Mouse (Mus musculus): ENCODE results near the gene Rad51d. TPM values are rescaled to one million over a fixed set of nuclear protein-coding genes. Genes with fewer than 3 reads are reported as not detected.
"Not testable (repeated sequence)": the region's sequence is repeated elsewhere in the genome, so short reads cannot be mapped to it uniquely, and the experiment has no call there.

The Rad51d gene
- polyA plus RNA-seq, 1 experiment from 2014 or later: 11.7 TPM

DNA sequence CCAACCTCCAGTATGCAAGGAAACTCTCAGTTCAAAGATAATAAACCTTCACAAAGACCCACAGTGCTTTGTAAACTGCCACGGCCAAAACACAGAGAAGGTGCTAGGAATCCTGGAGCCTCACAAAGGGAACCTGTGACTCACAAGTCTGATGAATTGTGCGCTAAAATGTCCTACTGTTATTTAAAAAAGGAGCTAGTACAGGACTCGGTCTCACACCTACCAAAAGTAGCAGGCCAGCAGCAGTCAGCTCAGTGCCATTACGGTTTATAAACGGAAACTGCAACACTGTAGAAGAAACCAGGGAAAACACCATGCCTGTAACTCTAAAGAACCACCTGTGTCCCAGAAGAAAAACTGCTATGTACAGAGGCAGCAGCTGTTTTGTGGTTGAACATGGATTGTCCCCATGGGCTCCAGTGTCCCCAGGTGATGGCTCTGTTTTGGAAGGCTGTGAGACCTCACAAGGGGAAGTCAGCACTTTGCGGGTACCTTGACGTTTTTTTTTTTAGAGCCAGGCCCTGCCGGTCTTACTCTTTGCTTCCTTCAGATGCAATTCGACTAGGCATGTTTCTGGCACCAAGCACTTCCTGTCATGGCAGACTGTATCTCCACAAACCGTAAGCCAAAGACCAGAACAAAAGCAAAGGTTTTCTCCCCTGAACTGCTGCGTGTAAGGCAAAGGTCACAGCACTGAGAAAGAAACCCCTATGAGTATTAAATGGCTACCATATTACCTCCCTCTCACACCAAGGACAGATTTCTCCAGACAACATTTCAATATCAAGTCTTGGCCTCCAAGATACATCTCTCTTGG lies 54.6 kb downstream of the Rad51d start:
- no peaks in the 10 kb centered on the region for H3K27me3 ChIP-seq (ENCODE audit: insufficient read depth, low read length)
- DNase-seq (ENCODE audit: low spot score): no peak

GRCm38 (mm10) chr11:82834359-82834758 lies 56.1 kb downstream of the Rad51d start:
- H3K36me3 ChIP-seq (ENCODE audit: insufficient read depth, low read length); H3K27ac ChIP-seq; H3K4me2 ChIP-seq (ENCODE audit: low read length); ATAC-seq (replicated peaks; ENCODE audit: low FRiP score, low read depth); DNase-seq (ENCODE audit: low spot score); H3K9ac ChIP-seq (ENCODE audit: low read depth, low read length); H3K9me3 ChIP-seq (replicated peaks; ENCODE audit: low read length); H3K27me3 ChIP-seq (ENCODE audit: insufficient read depth, low read length); H3K4me3 ChIP-seq (replicated peaks; ENCODE audit: low read depth, low read length): not testable (repeated sequence)
- peaks cover 21% of the 10 kb centered on the region for H3K4me1 ChIP-seq (replicated peaks; ENCODE audit: insufficient read depth, low read length)
- 90% methylated on average over 7 of the region's 7 CpGs for WGBS

More for the DNA sequence above, 54.6 kb downstream of the Rad51d start:
- no peak for TF ChIP-seq CTCF (IDR thresholded peaks at IDR 0.05; ENCODE audit: low read depth)
- Histone ChIP-seq H3K4me2 (ENCODE audit: low read length) (no peak overlapping the region), H3K4me1 (replicated peaks; ENCODE audit: insufficient read depth, low read length) (peaks cover 19% of the 10 kb centered on the region), H3K36me3 (ENCODE audit: insufficient read depth, low read length) (no peaks in the 10 kb centered on the region), H3K9me3 (replicated peaks; ENCODE audit: low read length) (no peaks in the 10 kb centered on the region), H3K4me3 (replicated peaks; ENCODE audit: low read depth, low read length) (no peak overlapping the region), H3K9ac (ENCODE audit: low read depth, low read length) (no peak overlapping the region), H3K27ac (peak overlapping the region; percentile 20; the same call in 1 of the 2 replicates)
- no peak for ATAC-seq (replicated peaks; ENCODE audit: low FRiP score, low read depth)
- 69% methylated on average over 11 of the region's 11 CpGs for WGBS

GRCm38 (mm10) chr11:82833929-82834328 lies 56.5 kb downstream of the Rad51d start:
- Histone ChIP-seq H3K27ac (no peak overlapping the region), H3K36me3 (ENCODE audit: insufficient read depth, low read length) (no peaks in the 10 kb centered on the region)
- no peak for TF ChIP-seq CTCF (IDR thresholded peaks at IDR 0.05; ENCODE audit: low read depth)

GRCm38 (mm10) chr11:82832402-82832801 lies 58.0 kb downstream of the Rad51d start:
- H3K4me1 ChIP-seq (replicated peaks; ENCODE audit: insufficient read depth, low read length): peaks cover 14% of the 10 kb centered on the region
- not testable (repeated sequence) for DNase-seq (ENCODE audit: low spot score)

More at GRCm38 (mm10) chr11:82833929-82834328, 56.5 kb downstream of the Rad51d start:
- no peak overlapping the region for H3K9ac ChIP-seq (ENCODE audit: low read depth, low read length)
- no peak overlapping the region for H3K4me3 ChIP-seq (replicated peaks; ENCODE audit: low read depth, low read length)
- WGBS: 80% methylated on average over 8 of the region's 8 CpGs
- ATAC-seq (replicated peaks; ENCODE audit: low FRiP score, low read depth) (no peak), DNase-seq (ENCODE audit: low spot score) (no peak)
- no peaks in the 10 kb centered on the region for H3K9me3 ChIP-seq (replicated peaks; ENCODE audit: low read length)
- H3K4me1 ChIP-seq (replicated peaks; ENCODE audit: insufficient read depth, low read length): peaks cover 21% of the 10 kb centered on the region
- no peaks in the 10 kb centered on the region for H3K27me3 ChIP-seq (ENCODE audit: insufficient read depth, low read length)
- no peak overlapping the region for H3K4me2 ChIP-seq (ENCODE audit: low read length)

DNA sequence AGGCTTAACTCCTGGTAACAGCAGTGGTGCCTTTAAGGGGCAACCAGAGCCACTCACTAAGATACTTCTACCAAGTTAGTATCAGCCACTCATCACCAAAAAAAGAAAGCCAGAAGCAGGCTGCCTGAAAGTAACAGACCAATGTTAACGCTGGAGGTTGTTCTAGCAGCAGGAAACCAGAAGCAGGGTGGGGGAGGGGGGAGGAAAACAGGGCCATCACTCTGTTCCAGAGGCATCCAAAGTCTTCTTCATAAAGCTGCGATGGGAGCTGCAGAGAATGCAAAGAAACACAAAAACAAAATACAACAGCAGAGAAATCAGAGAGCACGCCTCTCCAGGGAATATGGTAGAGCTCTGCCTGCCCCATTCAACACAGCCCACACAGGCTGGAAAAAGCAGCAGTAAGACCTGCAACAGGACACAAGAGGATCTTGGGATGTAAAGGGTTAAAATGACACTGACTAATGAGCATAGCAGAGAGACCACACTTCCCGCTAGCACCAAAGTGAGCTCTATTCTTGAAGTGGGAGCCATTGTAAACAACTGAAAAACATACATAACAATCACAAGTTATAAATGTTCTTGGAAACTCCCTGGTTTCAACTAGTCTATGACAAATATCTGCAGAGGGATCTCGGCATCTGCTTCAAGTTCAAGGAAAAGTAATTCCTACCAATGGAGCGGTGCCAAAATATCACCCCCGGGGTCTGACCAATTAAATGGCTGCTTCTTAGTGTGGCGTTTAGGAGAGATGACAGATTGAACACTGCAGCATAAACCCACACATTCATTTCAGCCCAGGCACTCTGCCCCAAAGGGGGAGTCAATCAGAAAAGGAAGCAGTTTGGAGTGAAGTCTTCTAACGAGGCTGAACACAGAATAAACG lies 59.2 kb downstream of the Rad51d start:
- Histone ChIP-seq H3K36me3 (ENCODE audit: insufficient read depth, low read length) (no peaks in the 10 kb centered on the region), H3K9ac (ENCODE audit: low read depth, low read length) (no peak overlapping the region; the same call in 1 of the 2 replicates), H3K27me3 (ENCODE audit: insufficient read depth, low read length) (no peaks in the 10 kb centered on the region), H3K9me3 (replicated peaks; ENCODE audit: low read length) (no peaks in the 10 kb centered on the region), H3K4me3 (replicated peaks; ENCODE audit: low read depth, low read length) (no peak overlapping the region), H3K4me2 (ENCODE audit: low read length) (peak overlapping the region; percentile 28), H3K27ac (peak overlapping the region; percentile 19; the same call in 1 of the 2 replicates), H3K4me1 (replicated peaks; ENCODE audit: insufficient read depth, low read length) (peaks cover 14% of the 10 kb centered on the region)
- ATAC-seq (replicated peaks; ENCODE audit: low FRiP score, low read depth) (no peak), DNase-seq (ENCODE audit: low spot score) (peak; percentile 65)
- TF ChIP-seq CTCF (IDR thresholded peaks at IDR 0.05; ENCODE audit: low read depth): no peak
- 16% methylated on average over 10 of the region's 10 CpGs for WGBS

More at GRCm38 (mm10) chr11:82832402-82832801, 58.0 kb downstream of the Rad51d start:
- not testable (repeated sequence) for H3K27ac ChIP-seq; H3K36me3 ChIP-seq (ENCODE audit: insufficient read depth, low read length); H3K4me2 ChIP-seq (ENCODE audit: low read length); H3K9ac ChIP-seq (ENCODE audit: low read depth, low read length); H3K27me3 ChIP-seq (ENCODE audit: insufficient read depth, low read length); H3K9me3 ChIP-seq (replicated peaks; ENCODE audit: low read length); H3K4me3 ChIP-seq (replicated peaks; ENCODE audit: low read depth, low read length); ATAC-seq (replicated peaks; ENCODE audit: low FRiP score, low read depth)
- 71% methylated on average over 10 of the region's 10 CpGs for WGBS

DNA sequence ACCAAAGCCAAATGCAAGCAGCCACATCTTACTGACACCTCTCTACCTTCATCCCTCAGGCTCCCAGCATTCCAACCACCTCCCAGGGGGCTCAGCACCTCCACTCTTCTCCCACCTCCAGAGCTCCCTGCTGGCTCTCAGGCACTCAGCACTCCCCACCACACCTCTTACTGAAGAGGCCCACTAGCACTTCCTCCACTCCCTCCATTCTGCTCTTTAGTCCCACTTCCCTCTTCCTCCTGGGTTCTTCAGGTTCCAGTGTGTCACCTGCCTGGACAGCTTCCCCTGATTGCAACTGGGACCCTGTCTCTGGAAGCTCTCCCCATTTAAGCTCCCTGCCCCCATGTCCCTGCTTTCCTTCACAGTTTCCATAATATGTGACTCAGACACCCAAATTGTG lies 63.6 kb downstream of the Rad51d start:
- no peak overlapping the region for H3K4me3 ChIP-seq (replicated peaks; ENCODE audit: low read depth, low read length)
- ATAC-seq (replicated peaks; ENCODE audit: low FRiP score, low read depth): no peak

More for the DNA sequence above, 63.6 kb downstream of the Rad51d start:
- DNase-seq (ENCODE audit: low spot score): no peak
- Histone ChIP-seq H3K9me3 (replicated peaks; ENCODE audit: low read length) (no peaks in the 10 kb centered on the region), H3K9ac (ENCODE audit: low read depth, low read length) (no peak overlapping the region), H3K27ac (no peak overlapping the region), H3K4me2 (ENCODE audit: low read length) (no peak overlapping the region), H3K36me3 (ENCODE audit: insufficient read depth, low read length) (no peaks in the 10 kb centered on the region), H3K27me3 (ENCODE audit: insufficient read depth, low read length) (no peaks in the 10 kb centered on the region), H3K4me1 (replicated peaks; ENCODE audit: insufficient read depth, low read length) (peaks cover 18% of the 10 kb centered on the region)
- no peak for TF ChIP-seq CTCF (IDR thresholded peaks at IDR 0.05; ENCODE audit: low read depth)

Other genes starting within 250 kb of the Rad51d start
- 0.42 and 0.46 TPM in 2 replicates for gene Cct6b, start 126.3 kb downstream of the Rad51d start, polyA plus RNA-seq (2015; fragmentation: Nextera tagmentation; extraction: Ambion mirVana)
- 35.6 and 38.1 TPM in 2 replicates for gene Zfp830, start 126.3 kb downstream of the Rad51d start, polyA plus RNA-seq (2015; fragmentation: Nextera tagmentation; extraction: Ambion mirVana)
- gene Lig3, start 109.5 kb downstream of the Rad51d start, polyA plus RNA-seq (2015; fragmentation: Nextera tagmentation; extraction: Ambion mirVana): 23.0 and 23.9 TPM in 2 replicates
- gene Rffl, start 19.4 kb downstream of the Rad51d start, polyA plus RNA-seq (2015; fragmentation: Nextera tagmentation; extraction: Ambion mirVana): 21.7 and 23.3 TPM in 2 replicates
- 0.55 and 0.60 TPM in 2 replicates for gene Fndc8, start 1.5 kb upstream of the Rad51d start, polyA plus RNA-seq (2015; fragmentation: Nextera tagmentation; extraction: Ambion mirVana)
- gene Nle1, start 17.8 kb upstream of the Rad51d start, polyA plus RNA-seq (2015; fragmentation: Nextera tagmentation; extraction: Ambion mirVana): 23.7 and 24.0 TPM in 2 replicates
- gene Unc45b, start 19.9 kb upstream of the Rad51d start, polyA plus RNA-seq (2015; fragmentation: Nextera tagmentation; extraction: Ambion mirVana): 6.1 and 7.1 TPM in 2 replicates
- 19.5 and 21.1 TPM in 2 replicates for gene Slfn5, start 60.7 kb upstream of the Rad51d start, polyA plus RNA-seq (2015; fragmentation: Nextera tagmentation; extraction: Ambion mirVana)
- 9.4 and 11.5 TPM in 2 replicates for gene Slfn9, start 101.2 kb upstream of the Rad51d start, polyA plus RNA-seq (2015; fragmentation: Nextera tagmentation; extraction: Ambion mirVana)
- 0.33 and 0.36 TPM in 2 replicates for gene Slfn8, start 130.2 kb upstream of the Rad51d start, polyA plus RNA-seq (2015; fragmentation: Nextera tagmentation; extraction: Ambion mirVana)
- gene Slfn2, start 174.5 kb upstream of the Rad51d start, polyA plus RNA-seq (2015; fragmentation: Nextera tagmentation; extraction: Ambion mirVana): 12.7 and 16.3 TPM in 2 replicates
- 0.66 and 0.91 TPM in 2 replicates for gene Slfn1, start 226.2 kb upstream of the Rad51d start, polyA plus RNA-seq (2015; fragmentation: Nextera tagmentation; extraction: Ambion mirVana)